Mouse (Mus musculus) testis, postnatal 14 days (tissue): Measurements from ENCODE around the gene Lrrc32.

Experiments
- DNase-seq: peaks from one replicate; pipeline ENCODE4 v3.0.0; 2021; ENCODE audit warnings: low spot score

Gene Lrrc32

GRCm38 (mm10) chr7:98510961-98511958, 22.2 kb downstream of the Lrrc32 start:
- no peak for DNase-seq

- DNase-seq, result no peak
Measured at GRCm38 (mm10) chr7:98513251-98513650, 24.2 kb downstream of the Lrrc32 start.

DNA sequence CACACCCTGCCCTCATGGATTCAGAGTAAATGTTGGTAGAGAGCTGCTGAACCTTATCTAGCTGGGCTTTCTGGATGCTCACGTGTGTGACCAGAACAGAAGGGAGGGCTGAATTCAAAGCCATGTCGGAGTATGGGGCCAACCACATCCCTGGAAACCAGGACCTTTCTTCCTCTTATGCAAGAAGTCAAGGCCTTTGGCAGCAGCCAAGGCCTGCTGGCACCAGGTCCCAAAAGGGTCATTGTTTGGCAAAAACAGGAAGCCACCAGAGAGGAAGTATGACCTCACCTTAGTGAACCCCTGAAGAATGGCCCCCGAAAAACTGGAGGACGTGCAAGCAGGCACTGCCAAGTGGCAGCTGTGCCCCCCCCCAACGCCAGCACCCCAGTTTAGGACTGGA, 33.5 kb downstream of the Lrrc32 start:
- DNase-seq, result no peak

GRCm38 (mm10) chr7:98523070-98523812, 34.2 kb downstream of the Lrrc32 start:
- no peak for DNase-seq

DNA sequence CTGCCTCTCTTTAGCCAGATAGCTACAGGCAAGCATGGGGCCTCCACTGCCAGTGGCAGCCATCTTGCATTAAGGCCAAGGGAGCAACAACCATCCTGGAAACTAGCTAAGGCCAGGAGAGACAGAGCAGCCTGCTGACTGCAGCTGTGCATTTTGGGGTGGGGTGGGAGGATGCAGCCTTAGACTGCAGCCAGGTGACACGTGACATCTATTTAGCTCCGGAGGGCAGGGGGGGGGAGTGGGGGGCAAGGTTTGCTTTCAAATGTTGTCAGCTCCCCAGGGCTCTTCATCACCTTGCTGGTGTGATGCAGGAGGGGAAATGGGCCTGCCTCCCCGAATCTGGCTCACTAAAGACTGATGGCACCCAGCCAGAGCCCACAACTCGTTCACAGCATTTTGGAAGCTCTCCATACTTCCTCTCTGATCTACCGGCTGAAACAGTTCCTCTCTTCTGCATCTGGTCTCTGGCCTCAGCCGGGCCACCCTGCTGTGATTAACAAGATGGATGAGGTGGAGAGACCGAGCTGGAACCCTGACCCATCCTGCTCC, 34.8 kb downstream of the Lrrc32 start:
- no peak for DNase-seq

DNA sequence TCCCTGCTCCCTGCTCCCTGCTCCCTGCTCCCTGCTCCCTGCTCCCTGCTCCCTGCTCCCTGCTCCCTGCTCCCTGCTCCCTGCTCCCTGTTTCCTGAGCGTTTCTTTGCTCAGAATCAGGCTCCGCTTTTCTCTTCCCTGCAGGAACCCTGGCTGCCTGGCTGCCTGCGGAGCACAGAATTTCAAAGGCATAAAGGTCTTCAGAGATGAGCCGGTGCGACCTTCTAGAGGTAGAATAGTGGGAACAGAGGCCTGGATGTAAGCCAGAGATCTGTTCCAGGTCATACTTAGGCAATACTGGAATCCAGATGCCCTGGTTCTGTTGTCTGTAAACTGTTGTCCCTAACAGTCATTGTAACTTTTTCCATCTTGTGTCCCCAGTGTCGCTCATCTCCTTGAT, 35.3 kb downstream of the Lrrc32 start:
- DNase-seq, result no peak

DNA sequence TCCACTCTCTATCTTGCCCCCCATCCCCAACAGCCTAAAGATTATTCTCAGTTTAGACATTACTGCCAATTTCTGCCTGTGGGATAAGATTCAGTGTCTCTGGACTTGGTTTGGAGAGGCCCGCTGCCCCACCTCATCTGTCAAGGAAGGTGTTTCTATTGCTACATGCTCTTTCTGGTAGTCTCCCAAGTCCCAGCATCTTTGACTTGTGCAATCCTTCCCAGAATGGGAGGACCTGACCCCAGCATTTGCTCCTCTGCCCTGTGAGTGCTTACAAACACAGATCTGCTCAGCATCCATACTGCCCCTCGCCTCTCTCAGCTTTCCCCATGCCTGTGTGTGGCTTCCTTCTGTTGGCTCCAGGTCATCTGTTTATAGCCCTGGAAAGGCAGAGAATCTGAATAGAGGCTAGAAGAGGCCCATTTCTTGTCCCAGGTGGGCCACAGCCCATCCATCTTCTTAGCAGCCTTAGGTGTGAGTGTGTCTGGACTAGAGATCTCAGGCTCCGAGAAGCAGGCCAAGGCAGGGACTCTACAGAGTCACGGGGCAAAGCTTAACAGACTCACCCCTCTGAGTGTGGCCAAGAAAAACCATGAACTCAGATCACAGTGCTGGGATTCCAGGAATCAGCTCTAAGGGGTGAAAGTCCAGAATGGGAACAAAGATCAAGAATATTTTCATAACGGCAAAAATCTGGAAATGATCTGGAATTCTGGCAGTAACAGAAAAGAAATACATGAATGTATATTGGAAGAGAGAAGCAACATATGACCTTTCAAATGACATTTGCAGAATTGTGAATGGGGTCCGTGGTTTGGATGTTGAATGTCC, 36.0 kb downstream of the Lrrc32 start:
- no peak for DNase-seq

GRCm38 (mm10) chr7:98527085-98527484, 38.0 kb downstream of the Lrrc32 start:
- no peak for DNase-seq

DNA sequence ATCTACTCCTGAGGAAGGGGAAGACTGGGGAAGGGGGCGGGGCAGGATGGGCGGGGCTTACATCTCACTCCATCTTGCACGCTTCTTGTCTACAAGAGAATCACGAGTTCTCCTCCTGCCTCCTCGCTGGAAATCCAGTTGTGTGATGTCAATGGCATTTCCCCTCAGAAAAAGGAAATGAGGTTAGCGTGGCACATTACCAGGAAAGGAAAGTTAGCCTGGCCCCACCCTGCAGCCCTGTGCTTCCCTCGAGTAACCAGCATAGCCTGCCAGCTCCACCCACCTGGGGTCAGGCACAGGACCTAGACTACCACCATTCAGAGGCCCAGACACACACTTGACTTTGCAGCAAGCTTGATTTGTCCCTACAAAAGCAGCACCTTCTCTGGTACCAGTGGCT, 42.5 kb downstream of the Lrrc32 start:
- DNase-seq, result no peak

GRCm38 (mm10) chr7:98532981-98533380, 43.9 kb downstream of the Lrrc32 start:
- DNase-seq, result no peak

DNA sequence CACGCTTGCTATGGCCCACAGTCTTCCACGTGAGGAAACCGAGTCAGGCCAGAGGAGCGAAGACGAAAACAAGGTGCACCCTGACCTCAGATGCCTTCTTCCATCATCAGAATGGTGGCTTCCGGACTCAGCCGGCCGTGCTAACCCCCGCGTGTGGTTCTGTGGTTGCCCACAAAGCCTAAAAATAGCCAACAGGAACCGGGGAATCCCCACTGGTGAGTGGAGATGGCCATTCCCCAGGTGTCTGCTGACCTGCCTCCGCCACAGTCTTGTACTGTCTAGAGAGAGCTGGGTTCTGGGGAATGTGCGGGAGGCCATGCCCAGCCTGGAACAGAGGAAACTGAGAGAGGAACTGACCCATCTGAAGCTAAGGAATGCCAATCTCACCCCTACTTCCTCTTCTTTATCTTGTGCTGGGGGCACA, 45.4 kb downstream of the Lrrc32 start:
- no peak for DNase-seq

- no peak for DNase-seq
Measured at GRCm38 (mm10) chr7:98535191-98535590, 46.1 kb downstream of the Lrrc32 start.

DNA sequence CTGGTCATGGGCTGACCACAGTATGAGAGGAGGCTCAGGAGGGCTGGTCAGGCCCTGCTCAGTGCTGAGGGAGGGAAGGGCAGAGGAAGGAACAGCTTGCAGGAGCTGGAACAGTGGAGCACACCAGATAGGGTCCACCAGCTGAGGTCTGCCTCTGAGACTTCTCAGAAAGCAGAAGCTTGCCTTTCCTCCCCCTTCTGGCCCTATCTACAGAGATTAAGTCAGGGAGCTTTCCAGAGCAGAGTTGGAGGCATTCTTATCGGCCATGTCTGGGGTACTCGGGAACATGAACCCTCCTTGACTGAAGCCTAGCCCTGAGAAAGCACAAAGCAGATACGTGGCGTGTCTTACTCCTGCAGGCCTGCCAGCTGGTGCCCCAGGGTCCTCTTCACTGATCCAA, 46.8 kb downstream of the Lrrc32 start:
- no peak for DNase-seq

GRCm38 (mm10) chr7:98537210-98537966, 48.3 kb downstream of the Lrrc32 start:
- no peak for DNase-seq

DNA sequence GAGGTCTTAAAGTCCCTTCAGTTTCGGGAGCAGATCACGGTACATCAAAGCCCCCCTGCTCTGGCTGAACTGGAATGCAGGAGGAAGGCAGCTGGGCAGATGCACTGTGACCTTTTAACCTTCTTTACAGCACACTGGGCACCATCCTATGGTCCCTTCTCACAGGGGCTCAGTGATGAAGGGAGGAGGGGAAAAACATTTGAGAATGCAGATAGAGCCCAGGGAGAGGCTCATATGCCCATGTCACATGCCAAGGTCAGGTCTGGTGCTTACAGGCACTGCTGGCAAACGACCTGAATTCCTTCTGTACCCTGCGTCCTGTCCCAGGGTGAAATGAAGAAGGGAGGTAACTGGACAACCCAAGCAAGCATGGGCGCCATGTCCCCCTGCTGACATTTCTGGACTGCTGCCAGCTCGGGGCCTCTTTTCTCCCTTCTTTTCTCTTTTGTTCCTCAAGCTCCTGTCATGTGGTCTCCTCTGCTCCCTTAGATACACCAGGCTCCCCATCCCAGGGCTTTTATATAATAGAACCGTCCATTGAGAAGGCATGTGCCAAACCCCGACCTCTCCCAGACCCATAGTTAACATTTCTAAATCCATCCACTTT, 49.0 kb downstream of the Lrrc32 start:
- no peak for DNase-seq

DNA sequence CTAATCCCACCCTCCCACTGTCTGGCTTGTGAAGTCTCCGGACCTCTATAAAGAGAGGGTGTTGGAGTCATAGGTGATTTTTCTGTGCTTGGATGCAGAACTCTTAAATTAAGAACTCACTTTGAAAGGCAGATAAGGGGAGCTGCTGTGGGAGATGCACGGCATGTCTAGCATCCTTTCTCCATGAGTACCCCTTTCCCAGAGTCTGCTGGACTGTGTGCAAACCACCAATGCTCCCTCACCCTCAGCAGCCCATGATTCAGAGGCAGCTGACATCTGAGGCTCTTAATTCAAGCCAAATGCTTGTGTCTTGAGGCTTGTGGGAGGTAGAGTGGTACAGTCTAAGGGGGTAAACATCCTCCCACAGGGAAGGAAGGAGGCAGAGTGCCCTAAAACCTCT, 51.8 kb downstream of the Lrrc32 start:
- DNase-seq, result no peak

DNA sequence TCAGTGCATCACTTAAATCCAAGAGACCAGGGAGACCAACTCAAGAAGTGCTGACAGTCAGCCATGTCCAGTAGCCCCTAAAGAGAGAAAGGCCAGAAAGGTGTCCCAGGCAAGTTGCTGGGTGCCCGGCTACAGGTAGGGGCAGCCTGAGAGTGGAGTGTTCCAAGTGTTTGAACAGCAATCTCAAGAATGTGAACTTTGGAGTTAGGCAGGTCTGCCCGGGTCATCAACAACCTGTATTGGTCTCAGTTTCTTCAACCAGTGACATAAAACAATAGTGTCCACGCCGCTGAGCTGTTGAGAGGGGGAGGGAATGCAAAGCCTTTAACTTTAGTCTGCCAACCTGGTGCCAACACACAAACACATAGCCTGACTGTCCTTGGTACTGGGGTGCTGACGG, 52.5 kb downstream of the Lrrc32 start:
- DNase-seq, result no peak

- DNase-seq, result no peak
Measured at GRCm38 (mm10) chr7:98542267-98542666, 53.2 kb downstream of the Lrrc32 start.

- no peak for DNase-seq
Measured at GRCm38 (mm10) chr7:98542731-98543142, 53.7 kb downstream of the Lrrc32 start.

DNA sequence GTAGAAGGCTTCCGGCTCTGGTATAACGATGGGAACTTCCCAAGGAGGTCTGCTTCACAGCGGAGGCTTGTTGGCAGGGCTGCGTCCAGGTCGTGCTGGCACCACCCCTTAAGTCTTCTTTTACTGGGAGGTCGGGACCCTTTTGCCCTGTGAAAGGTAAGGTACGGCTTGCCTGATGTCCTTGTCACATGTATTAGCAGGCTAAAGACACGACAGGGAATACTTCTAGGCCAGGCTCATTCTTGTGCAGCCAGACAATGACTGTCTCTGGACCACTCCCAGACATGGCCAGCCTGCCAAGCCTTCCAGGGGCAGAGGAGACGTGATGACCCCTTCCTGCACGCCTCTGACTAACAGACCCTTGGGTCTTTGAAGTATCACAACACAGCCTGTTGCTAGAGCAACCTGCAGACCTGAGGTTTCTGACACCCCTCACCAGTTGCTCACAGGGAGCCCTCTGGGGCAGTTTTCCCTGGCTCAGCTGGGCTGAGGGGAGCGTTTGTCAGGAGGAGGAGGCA, 54.8 kb downstream of the Lrrc32 start:
- no peak for DNase-seq
